Mouse (Mus musculus) liver, adult 2 months (tissue): Measurements from ENCODE around the gene Nxpe5. TPM values are rescaled to one million over a fixed set of nuclear protein-coding genes. Genes with fewer than 3 reads are reported as not detected.

Source experiments
- DNase-seq: peaks from one replicate; pipeline ENCODE4 v3.0.0-alpha.2; 2011; ENCODE audit warnings: low read depth, low spot score; ENCODE audit errors: extremely low read depth
- H3K27ac ChIP-seq: fragments of 200-500 bp; replicated peaks from 2 replicates; pipeline ENCODE4 v1.5.1; 2012; ENCODE audit warnings: low read depth, mild to moderate bottlenecking, control low read depth, inconsistent platforms, low read length; ENCODE audit not compliant: insufficient read depth
- H3K27me3 ChIP-seq: fragments of 200-500 bp; 2 replicates; pipeline ENCODE4 v1.6.1; 2012; ENCODE audit warnings: mild to moderate bottlenecking, moderate library complexity, low read length, inconsistent platforms; ENCODE audit not compliant: control insufficient read depth, insufficient read depth
- H3K36me3 ChIP-seq: fragments of 200-500 bp; 2 replicates; pipeline ENCODE4 v1.6.1; 2012; ENCODE audit warnings: low read length, inconsistent platforms; ENCODE audit not compliant: control insufficient read depth, insufficient read depth
- H3K4me1 ChIP-seq: fragments of 200-500 bp; 2 replicates; pipeline ENCODE4 v1.6.1; 2011; ENCODE audit warnings: low read length; ENCODE audit not compliant: control insufficient read depth, insufficient read depth
- H3K4me3 ChIP-seq: fragments of 200-500 bp; 2 replicates; pipeline ENCODE4 v1.5.1; 2011; ENCODE audit warnings: low read depth, mild to moderate bottlenecking, control low read depth, low read length, moderate library complexity; ENCODE audit not compliant: insufficient read depth
- H3K79me2 ChIP-seq: fragments of 200-500 bp; 2 replicates; pipeline ENCODE4 v1.6.1; 2012; ENCODE audit warnings: inconsistent platforms, mild to moderate bottlenecking, low read length, moderate library complexity; ENCODE audit not compliant: control insufficient read depth, insufficient read depth
- H3K9ac ChIP-seq: fragments of 200-500 bp; 2 replicates; pipeline ENCODE4 v1.6.1; 2012; ENCODE audit warnings: low read depth, mild to moderate bottlenecking, control low read depth, inconsistent platforms, low read length
- CTCF ChIP-seq: fragments of 200-500 bp; IDR thresholded peaks from 2 replicates; pipeline ENCODE4 v1.5.1; 2011; ENCODE audit warnings: low read depth, low read length, control low read depth
- POLR2A ChIP-seq: fragments of 200-500 bp; IDR thresholded peaks from 2 replicates; pipeline ENCODE4 v1.6.1; 2011; ENCODE audit warnings: low read length, control low read depth; ENCODE audit not compliant: insufficient read depth; ENCODE audit errors: extremely low read depth
- WGBS: fragments of 180-500 bp; shearing (Covaris S2); methylation state at CpG from one replicate; pipeline ENCODE4 v1.1.7; 2018; 5-methylcytosine and 5-hydroxymethylcytosine counted together
- polyA plus RNA-seq: library from polyadenylated mRNA; depleted of rRNA; stranded (reverse); fragments of >200 nt; gene quantifications from 2 replicates; pipeline ENCODE4 v1.2.3, GENCODE M21; 2012; rRNA removed
- total RNA-seq: library from RNA; depleted of rRNA; stranded (reverse); fragments of >200 nt; gene quantifications from 2 replicates; pipeline ENCODE4 v1.2.3, GENCODE M21; 2014; rRNA removed

The Nxpe5 gene
- not detected in 2 replicates for total RNA-seq
- polyA plus RNA-seq = 0.04 and 0.07 TPM in 2 replicates

DNA sequence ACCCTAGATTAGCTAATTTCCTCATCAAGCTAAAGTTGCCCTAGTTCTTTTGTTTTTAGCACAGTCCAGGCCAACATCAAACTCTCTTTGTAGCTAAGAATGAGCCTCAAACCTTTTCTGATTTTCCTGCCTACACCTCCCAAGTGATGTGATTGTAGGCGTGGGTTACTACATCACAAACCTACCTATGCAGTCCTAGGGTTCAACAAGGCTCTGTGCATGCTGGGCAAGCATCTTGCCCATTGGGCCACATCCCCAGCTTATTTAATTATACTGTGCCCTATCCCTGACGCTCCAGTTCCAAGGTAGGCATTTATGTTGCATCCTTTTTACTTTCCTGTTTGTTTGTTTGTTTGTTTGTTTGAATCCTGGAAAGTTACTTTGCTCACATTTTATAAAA lies at the start of gene Nxpe5:
Gene Nxpe5 (plus strand): TSS at position 199 of the 400 bp plus-strand sequence.
- WGBS = 59% methylated on average over 2 of the region's 2 CpGs
- no peak within 1 kb of the TSS for H3K4me3 ChIP-seq

GRCm38 (mm10) chr5:138186950-138187638 lies 38.6 kb upstream of the Nxpe5 start, which contains the start of the genes Taf6 and Cnpy4:
Taf6 (minus strand) TSS chr5:138187451.
Cnpy4 (plus strand) TSS chr5:138187485.
- WGBS = under 1% methylated on average over 31 of the region's 31 CpGs
- Histone ChIP-seq H3K79me2 (no peaks in the 10 kb centered on the region), H3K27me3 (no peaks in the 10 kb centered on the region)

More for the DNA sequence above, at the start of gene Nxpe5:
- no peak within 1 kb of the TSS for H3K9ac ChIP-seq
- no peaks in the 10 kb centered on the region for H3K27me3 ChIP-seq
- no peaks in the 10 kb centered on the region for H3K79me2 ChIP-seq
- no peak for DNase-seq
- no peaks in the 10 kb centered on the region for H3K36me3 ChIP-seq
- TF ChIP-seq POLR2A (no peak), CTCF (no peak)
- no peak within 1 kb of the TSS for H3K27ac ChIP-seq
- H3K4me1 ChIP-seq = no peaks in the 10 kb centered on the region

DNA sequence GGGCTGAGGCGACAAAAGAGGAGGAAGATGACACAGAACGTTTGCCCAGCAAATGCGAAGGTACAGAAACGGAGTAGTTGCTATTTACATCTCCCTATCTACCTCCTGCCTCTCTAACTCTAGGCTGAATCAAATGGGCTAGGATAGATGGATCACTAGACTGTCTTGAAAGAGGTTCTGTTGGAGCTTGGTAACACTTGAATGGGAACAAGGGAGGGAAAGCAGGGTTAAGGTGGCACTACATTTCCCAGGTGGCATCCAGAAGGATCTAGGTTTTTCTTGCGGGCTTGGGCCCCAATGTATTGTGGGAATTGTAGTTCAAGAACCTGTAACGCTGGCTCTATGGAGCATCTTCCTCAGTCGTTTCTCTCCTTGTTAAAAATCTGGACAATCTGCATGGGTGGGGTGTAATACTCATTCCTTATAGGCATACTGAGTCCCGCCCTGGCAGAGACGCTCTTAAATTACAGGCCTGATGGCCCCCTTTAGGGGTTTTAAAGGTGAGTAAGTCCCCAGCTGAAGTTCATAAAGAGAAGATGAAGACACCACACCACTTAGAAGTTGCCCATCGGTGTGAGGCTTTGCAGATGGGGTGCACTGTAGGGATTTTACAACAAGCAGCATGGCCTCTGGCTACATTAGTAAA lies 37.9 kb upstream of the Nxpe5 start:
- Histone ChIP-seq H3K4me3 (peak overlapping the region; percentile 65), H3K27me3 (no peaks in the 10 kb centered on the region), H3K36me3 (no peaks in the 10 kb centered on the region), H3K79me2 (no peaks in the 10 kb centered on the region), H3K27ac (peak overlapping the region; percentile 91), H3K9ac (peak overlapping the region; percentile 87), H3K4me1 (peaks cover 5% of the 10 kb centered on the region)
- TF ChIP-seq CTCF = no peak
- no peak for TF ChIP-seq POLR2A
- DNase-seq = peak; percentile 86
- 0% methylated on average over 10 of the region's 10 CpGs for WGBS

More at GRCm38 (mm10) chr5:138186950-138187638, 38.6 kb upstream of the Nxpe5 start, which contains the start of the genes Taf6 and Cnpy4:
- Histone ChIP-seq H3K36me3 (no peaks in the 10 kb centered on the region), H3K4me1 (peaks cover 5% of the 10 kb centered on the region), H3K4me3 (peak within 1 kb of the TSS; percentile 65), H3K9ac (peak within 1 kb of the TSS; percentile 87), H3K27ac (peak within 1 kb of the TSS; percentile 91)
- TF ChIP-seq CTCF (no peak), POLR2A (peak; percentile 88)
- peak; percentile 85 for DNase-seq

DNA sequence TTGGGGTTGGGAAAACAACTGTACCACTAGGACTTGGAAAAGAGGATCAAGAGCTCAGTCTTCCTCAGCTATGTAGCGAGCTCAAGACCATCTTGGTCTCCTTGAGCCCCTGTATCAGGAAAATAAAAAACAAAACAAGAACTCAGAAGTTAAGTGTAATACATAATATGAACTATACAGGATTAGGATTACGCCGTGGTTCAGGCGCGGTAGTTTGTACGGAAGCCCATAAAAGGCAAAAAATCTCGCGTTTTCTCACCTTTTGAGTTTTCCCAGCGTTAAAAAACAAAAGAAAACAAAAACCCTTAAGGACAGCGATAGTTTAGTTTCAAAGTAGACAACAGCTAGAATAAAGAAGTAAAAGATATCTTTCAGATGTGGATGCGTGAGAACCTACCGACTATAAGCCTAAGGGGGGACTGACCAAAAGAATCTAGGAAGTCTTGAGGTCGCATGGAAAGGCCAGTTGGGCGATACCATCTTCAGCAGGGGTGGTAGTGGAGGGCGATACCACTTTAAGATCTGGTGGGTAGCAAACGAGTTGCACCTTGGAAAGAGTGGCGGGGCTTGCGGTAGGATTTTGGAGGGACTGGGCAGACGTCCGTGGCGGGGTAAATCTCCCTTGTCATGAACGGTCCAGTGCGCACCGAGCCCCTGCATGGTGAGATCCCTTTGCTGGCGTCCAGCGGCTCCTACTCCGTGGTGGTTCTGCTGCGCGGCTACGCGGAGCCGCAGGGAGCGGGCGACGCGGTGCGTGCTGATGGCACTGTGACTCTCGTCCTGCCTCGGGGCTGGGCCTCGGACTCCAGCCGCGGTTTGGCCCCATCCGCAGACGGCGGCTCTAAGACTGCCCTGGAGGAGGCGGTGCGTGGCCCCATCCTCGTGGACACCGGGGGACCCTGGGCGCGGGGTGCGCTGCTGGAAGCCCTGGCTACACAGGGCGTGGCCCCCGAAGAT lies 31.6 kb upstream of the Nxpe5 start, which contains the start of gene Mblac1:
Gene Mblac1 (plus strand): TSS at position 544 of the 957 bp plus-strand sequence.
- H3K27me3 ChIP-seq = no peaks in the 10 kb centered on the region
- H3K27ac ChIP-seq = peak within 1 kb of the TSS; percentile 39
- H3K4me1 ChIP-seq = peaks cover 7% of the 10 kb centered on the region; the same call in 1 of the 2 replicates
- peak within 1 kb of the TSS; percentile 76 for H3K9ac ChIP-seq
- TF ChIP-seq CTCF = no peak
- TF ChIP-seq POLR2A = 0 out of 2 replicates have a peak, but pooled peaks have one; percentile 47
- no peaks in the 10 kb centered on the region for H3K36me3 ChIP-seq
- peak within 1 kb of the TSS; percentile 59 for H3K4me3 ChIP-seq
- WGBS = 6% methylated on average over 54 of the region's 54 CpGs
- peak; percentile 92 for DNase-seq
- no peaks in the 10 kb centered on the region for H3K79me2 ChIP-seq

DNA sequence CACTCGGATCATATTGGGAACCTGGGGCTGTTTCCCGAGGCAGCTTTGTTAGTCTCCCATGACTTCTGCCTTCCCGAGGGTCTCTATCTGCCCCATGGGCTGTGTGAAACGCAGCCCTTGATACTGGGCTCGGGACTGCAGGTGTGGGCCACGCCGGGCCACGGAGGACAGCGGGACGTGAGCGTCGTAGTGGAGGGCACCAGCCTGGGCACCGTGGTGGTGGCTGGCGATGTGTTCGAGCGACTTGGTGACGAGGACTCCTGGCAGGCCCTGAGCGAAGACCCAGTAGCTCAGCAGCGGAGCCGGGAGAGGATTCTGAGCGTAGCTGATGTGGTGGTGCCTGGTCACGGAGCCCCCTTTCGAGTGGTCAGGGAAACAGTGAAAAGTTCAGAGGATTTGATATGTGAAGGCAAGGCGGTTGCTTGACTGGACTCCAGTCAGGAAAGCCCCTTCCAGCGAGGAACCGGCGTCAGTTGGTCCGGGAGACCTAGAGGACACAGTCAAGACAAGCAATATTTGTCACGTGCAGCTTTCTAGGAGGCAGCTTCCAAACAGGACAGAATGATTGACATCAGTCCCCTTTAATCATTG lies 30.8 kb upstream of the Nxpe5 start:
- TF ChIP-seq CTCF (no peak), POLR2A (no peak)
- WGBS = 23% methylated on average over 29 of the region's 29 CpGs
- no peak for DNase-seq
- Histone ChIP-seq H3K27ac (peak overlapping the region; percentile 39; the same call in 1 of the 2 replicates), H3K4me1 (peaks cover 7% of the 10 kb centered on the region; the same call in 1 of the 2 replicates), H3K27me3 (no peaks in the 10 kb centered on the region), H3K79me2 (no peaks in the 10 kb centered on the region), H3K9ac (peak overlapping the region; percentile 76), H3K36me3 (no peaks in the 10 kb centered on the region), H3K4me3 (peak overlapping the region; percentile 59)
